Mouse (Mus musculus) erythroblast, embryonic 14.5 days (primary cell): ENCODE results near the gene Med15. TPM values are rescaled to one million over a fixed set of nuclear protein-coding genes. Genes with fewer than 3 reads are reported as not detected.
A peak's percentile ranks its signal among the peaks of the same experiment; 100 is the strongest.

ENCODE experiments used
- H3K27me3 ChIP-seq: 2 replicates; pipeline ENCODE4 v1.6.1; 2012; ENCODE audit warnings: inconsistent platforms; ENCODE audit not compliant: control insufficient read depth
- H3K36me3 ChIP-seq: 2 replicates; pipeline ENCODE4 v1.6.1; 2012; ENCODE audit warnings: mild to moderate bottlenecking, inconsistent platforms; ENCODE audit not compliant: control insufficient read depth
- H3K4me1 ChIP-seq: 2 replicates; pipeline ENCODE4 v1.6.1; 2012; ENCODE audit warnings: inconsistent platforms; ENCODE audit not compliant: control insufficient read depth
- H3K4me3 ChIP-seq: replicated peaks from 2 replicates; pipeline ENCODE3; 2012; ENCODE audit warnings: moderate library complexity, mild to moderate bottlenecking, inconsistent platforms
- H3K9me3 ChIP-seq: 2 replicates; pipeline ENCODE4 v1.6.1; 2012; ENCODE audit warnings: low read length, inconsistent platforms, mixed read lengths; ENCODE audit not compliant: control insufficient read depth
- GATA1 ChIP-seq: IDR thresholded peaks from 2 replicates; pipeline ENCODE4 v1.6.1; 2012; ENCODE audit warnings: low read length, inconsistent platforms, mixed read lengths
- TAL1 ChIP-seq: IDR thresholded peaks from 3 replicates; pipeline ENCODE4 v1.6.1; 2012; ENCODE audit warnings: low read length, inconsistent platforms, mixed read lengths
- polyA plus RNA-seq: library from polyadenylated mRNA; stranded (reverse); fragments of >175 nt; gene quantifications from 2 replicates; pipeline ENCODE4 v1.2.3, GENCODE M21; 2012

The Med15 gene
- polyA plus RNA-seq, 1 experiment, result 7.7 TPM

- Histone ChIP-seq H3K27me3 (no peaks in the 10 kb centered on the region), H3K36me3 (peaks cover 14% of the 10 kb centered on the region), H3K9me3 (no peaks in the 10 kb centered on the region), H3K4me3 (peak overlapping the region; percentile 99), H3K4me1 (peaks cover 33% of the 10 kb centered on the region)
- TF ChIP-seq GATA1 (no peak), TAL1 (no peak)
Observed at GRCm38 (mm10) chr16:17722461-17723324, 10.0 kb downstream of the Med15 start.

GRCm38 (mm10) chr16:17721822-17722460 is 10.8 kb downstream of the Med15 start:
- TF ChIP-seq GATA1 (no peak), TAL1 (no peak)
- H3K4me3 ChIP-seq, result peak overlapping the region; percentile 99
- peaks cover 15% of the 10 kb centered on the region for H3K36me3 ChIP-seq
- no peaks in the 10 kb centered on the region for H3K27me3 ChIP-seq
- H3K4me1 ChIP-seq, result peaks cover 32% of the 10 kb centered on the region
- no peaks in the 10 kb centered on the region for H3K9me3 ChIP-seq

GRCm38 (mm10) chr16:17721114-17721808 is 11.4 kb downstream of the Med15 start:
- H3K4me3 ChIP-seq, result peak overlapping the region; percentile 99
- TF ChIP-seq TAL1, result no peak
- TF ChIP-seq GATA1, result no peak
- H3K9me3 ChIP-seq, result no peaks in the 10 kb centered on the region
- peaks cover 27% of the 10 kb centered on the region for H3K4me1 ChIP-seq
- H3K27me3 ChIP-seq, result no peaks in the 10 kb centered on the region
- H3K36me3 ChIP-seq, result peaks cover 18% of the 10 kb centered on the region

- TF ChIP-seq TAL1, result no peak
- no peak for TF ChIP-seq GATA1
- Histone ChIP-seq H3K27me3 (no peaks in the 10 kb centered on the region), H3K9me3 (no peaks in the 10 kb centered on the region), H3K4me1 (peaks cover 25% of the 10 kb centered on the region), H3K4me3 (no peak overlapping the region), H3K36me3 (peaks cover 23% of the 10 kb centered on the region)
Observed at GRCm38 (mm10) chr16:17717791-17718190, 14.9 kb downstream of the Med15 start.

- Histone ChIP-seq H3K4me1 (no peaks in the 10 kb centered on the region), H3K9me3 (no peaks in the 10 kb centered on the region), H3K36me3 (peaks cover 33% of the 10 kb centered on the region), H3K4me3 (no peak overlapping the region), H3K27me3 (no peaks in the 10 kb centered on the region)
- TF ChIP-seq TAL1 (no peak), GATA1 (no peak)
Observed at GRCm38 (mm10) chr16:17707541-17707940, 25.1 kb downstream of the Med15 start.

- Histone ChIP-seq H3K4me3 (no peak overlapping the region), H3K27me3 (no peaks in the 10 kb centered on the region), H3K36me3 (peaks cover 70% of the 10 kb centered on the region), H3K9me3 (no peaks in the 10 kb centered on the region), H3K4me1 (peaks cover 4% of the 10 kb centered on the region)
- TF ChIP-seq GATA1 (no peak), TAL1 (no peak)
Observed at GRCm38 (mm10) chr16:17701043-17701405, 31.7 kb downstream of the Med15 start.

- Histone ChIP-seq H3K9me3 (no peaks in the 10 kb centered on the region), H3K27me3 (no peaks in the 10 kb centered on the region), H3K36me3 (peaks cover 71% of the 10 kb centered on the region), H3K4me3 (no peak overlapping the region), H3K4me1 (peaks cover 4% of the 10 kb centered on the region)
- TF ChIP-seq TAL1, result no peak
- TF ChIP-seq GATA1, result no peak
Observed at GRCm38 (mm10) chr16:17700386-17701042, 32.2 kb downstream of the Med15 start.

- no peak overlapping the region for H3K4me3 ChIP-seq
- H3K36me3 ChIP-seq, result peaks cover 67% of the 10 kb centered on the region
- H3K9me3 ChIP-seq, result no peaks in the 10 kb centered on the region
- H3K4me1 ChIP-seq, result no peaks in the 10 kb centered on the region
- TF ChIP-seq TAL1 (no peak), GATA1 (no peak)
- H3K27me3 ChIP-seq, result no peaks in the 10 kb centered on the region
Observed at GRCm38 (mm10) chr16:17694860-17695259, 37.8 kb downstream of the Med15 start.

- peaks cover 86% of the 10 kb centered on the region for H3K36me3 ChIP-seq
- no peaks in the 10 kb centered on the region for H3K27me3 ChIP-seq
- TF ChIP-seq GATA1 (no peak), TAL1 (no peak)
- no peaks in the 10 kb centered on the region for H3K9me3 ChIP-seq
- H3K4me3 ChIP-seq, result no peak overlapping the region
- peaks cover 12% of the 10 kb centered on the region for H3K4me1 ChIP-seq
Observed at GRCm38 (mm10) chr16:17669886-17670285, 62.8 kb downstream of the Med15 start.
